Mouse (Mus musculus) heart, adult 2 months (tissue): Measurements from ENCODE around the gene Mgp. TPM values are rescaled to one million over a fixed set of nuclear protein-coding genes. Genes with fewer than 3 reads are reported as not detected.

ENCODE experiments used
- DNase-seq, 2 experiments: peaks; one replicate each; pipeline ENCODE4 v3.0.0; 2021
- H3K27ac ChIP-seq: fragments of 200-600 bp; 2 replicates; pipeline ENCODE4 v1.8.1; 2022
- H3K27me3 ChIP-seq: fragments of 200-500 bp; 2 replicates; pipeline ENCODE4 v1.6.1; 2012; ENCODE audit warnings: mild to moderate bottlenecking, low read length, inconsistent platforms, mixed read lengths; ENCODE audit not compliant: control insufficient read depth, insufficient read depth
- H3K36me3 ChIP-seq: fragments of 200-500 bp; 2 replicates; pipeline ENCODE4 v1.6.1; 2012; ENCODE audit warnings: low read length, inconsistent platforms; ENCODE audit not compliant: control insufficient read depth, insufficient read depth
- H3K4me1 ChIP-seq: fragments of 200-500 bp; 2 replicates; pipeline ENCODE4 v1.6.1; 2011; ENCODE audit warnings: low read length; ENCODE audit not compliant: control insufficient read depth, insufficient read depth
- H3K4me3 ChIP-seq: fragments of 200-600 bp; 2 replicates; pipeline ENCODE4 v1.8.1; 2022
- H3K79me2 ChIP-seq: fragments of 200-500 bp; replicated peaks from 2 replicates; pipeline ENCODE4 v1.6.1; 2012; ENCODE audit warnings: mild to moderate bottlenecking, inconsistent platforms, low read length, moderate library complexity, mixed read lengths; ENCODE audit not compliant: control insufficient read depth, insufficient read depth
- H3K9ac ChIP-seq: fragments of 200-500 bp; 2 replicates; pipeline ENCODE4 v1.6.1; 2012; ENCODE audit warnings: low read depth, mild to moderate bottlenecking, control low read depth, inconsistent platforms, low read length, mixed read lengths
- CTCF ChIP-seq: fragments of 200-600 bp; IDR thresholded peaks from 2 replicates; pipeline ENCODE4 v1.8.1; 2022; ENCODE audit warnings: antibody characterized with exemption, mild to moderate bottlenecking, moderate library complexity
- EP300 ChIP-seq: fragments of 200-500 bp; IDR thresholded peaks from 2 replicates; pipeline ENCODE4 v1.6.1; 2011; ENCODE audit warnings: low read depth, low read length, control low read depth; ENCODE audit not compliant: insufficient read depth
- POLR2A ChIP-seq: fragments of 200-500 bp; IDR thresholded peaks from 2 replicates; pipeline ENCODE4 v1.6.1; 2011; ENCODE audit warnings: mild to moderate bottlenecking, low read depth, low read length, control low read depth; ENCODE audit not compliant: insufficient read depth
- WGBS: fragments of 180-500 bp; shearing (Covaris S2); methylation state at CpG from one replicate; pipeline ENCODE4 v1.1.7; 2018; 5-methylcytosine and 5-hydroxymethylcytosine counted together
- intact Hi-C: fragments of 180-260 bp; cut with DNase I; formaldehyde crosslinking; loops from one replicate; pipeline ENCODE4 v1.15.1; 2025
- polyA plus RNA-seq: library from polyadenylated mRNA; depleted of rRNA; stranded (reverse); fragments of >200 nt; gene quantifications from 2 replicates; pipeline ENCODE4 v1.2.3, GENCODE M21; 2012
- total RNA-seq, 2 experiments: library from RNA; stranded (reverse); gene quantifications; 2 replicates each; pipeline ENCODE4 v1.2.3; 2021

Mgp gene
- total and polyA plus RNA-seq, 3 experiments: 409 to 1,296 (median 433) TPM

DNA sequence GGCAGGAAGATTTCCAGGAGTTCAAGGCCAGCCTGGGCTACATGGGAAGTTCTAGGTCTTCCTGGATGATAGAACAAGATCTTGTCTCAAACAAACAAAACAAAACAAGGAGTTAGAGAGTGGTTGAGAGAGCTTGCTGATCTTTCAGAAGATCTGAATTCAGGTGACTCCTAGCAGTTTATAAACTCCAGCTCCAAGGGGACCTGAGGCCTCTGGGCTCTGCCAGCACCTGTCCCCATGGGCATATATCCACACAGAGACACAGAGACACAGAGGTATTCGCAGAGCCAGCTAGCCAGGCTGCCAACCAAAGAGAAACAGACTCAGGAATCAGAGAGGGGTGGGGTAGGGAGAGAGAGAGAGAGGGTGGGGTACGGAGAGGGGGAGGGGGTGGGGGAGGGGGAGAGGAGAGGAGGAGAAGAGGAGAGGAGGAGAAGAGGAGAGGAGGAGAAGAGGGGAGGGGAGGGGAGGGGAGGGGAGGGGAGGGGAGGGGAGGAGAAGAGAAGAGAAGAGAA is 37.2 kb upstream of the Mgp start:
- intact Hi-C loops: no loop called here
- TF ChIP-seq CTCF (no peak), POLR2A (no peak), EP300 (no peak)
- Histone ChIP-seq H3K4me3 (no peak overlapping the region), H3K9ac (no peak overlapping the region), H3K27me3 (no peaks in the 10 kb centered on the region), H3K4me1 (peaks cover 5% of the 10 kb centered on the region), H3K79me2 (no peaks in the 10 kb centered on the region), H3K27ac (peak overlapping the region; percentile 45), H3K36me3 (no peaks in the 10 kb centered on the region; the same call in 1 of the 2 replicates)
- WGBS: 63% methylated on average over 1 of the region's 2 CpGs
- no peak for DNase-seq

DNA sequence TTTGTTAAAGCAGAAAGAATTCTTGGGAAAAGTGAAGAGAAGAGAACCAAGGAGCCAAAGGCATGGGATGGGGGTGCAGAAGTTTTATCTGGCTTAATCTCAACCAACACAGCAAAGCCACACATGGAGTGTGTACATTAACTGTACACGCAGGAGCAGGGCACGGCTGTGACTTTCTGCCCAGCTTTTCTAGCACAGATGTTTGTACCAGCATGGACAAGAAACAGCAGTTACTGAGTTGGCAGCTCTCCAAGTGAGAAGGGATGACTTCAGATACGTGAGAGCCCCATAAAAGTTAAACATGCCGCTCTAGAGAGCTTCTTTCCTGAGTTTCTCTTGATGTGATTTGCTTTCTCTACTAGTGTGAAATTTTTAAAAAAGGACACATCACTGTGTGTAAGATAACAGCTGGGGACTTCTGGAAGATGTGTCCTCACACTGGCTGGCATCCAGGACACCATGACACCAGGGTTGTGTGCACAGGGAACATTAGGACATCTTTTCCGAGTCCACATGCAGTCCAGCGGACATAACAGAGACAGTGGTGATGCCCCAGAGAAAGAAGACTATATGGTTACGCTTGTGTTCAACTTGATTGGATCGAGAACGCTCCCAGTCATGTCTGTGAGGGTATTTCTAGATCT is 34.7 kb upstream of the Mgp start:
- Histone ChIP-seq H3K79me2 (no peaks in the 10 kb centered on the region), H3K9ac (no peak overlapping the region), H3K4me3 (no peak overlapping the region), H3K4me1 (peaks cover 12% of the 10 kb centered on the region), H3K27me3 (no peaks in the 10 kb centered on the region), H3K36me3 (no peaks in the 10 kb centered on the region; the same call in 1 of the 2 replicates), H3K27ac (peak overlapping the region; percentile 31)
- DNase-seq: peak in 1 of 2 experiments; percentile 39
- intact Hi-C loops: no loop called here
- TF ChIP-seq CTCF (no peak), POLR2A (no peak), EP300 (no peak)
- WGBS: 54% methylated on average over 9 of the region's 9 CpGs

DNA sequence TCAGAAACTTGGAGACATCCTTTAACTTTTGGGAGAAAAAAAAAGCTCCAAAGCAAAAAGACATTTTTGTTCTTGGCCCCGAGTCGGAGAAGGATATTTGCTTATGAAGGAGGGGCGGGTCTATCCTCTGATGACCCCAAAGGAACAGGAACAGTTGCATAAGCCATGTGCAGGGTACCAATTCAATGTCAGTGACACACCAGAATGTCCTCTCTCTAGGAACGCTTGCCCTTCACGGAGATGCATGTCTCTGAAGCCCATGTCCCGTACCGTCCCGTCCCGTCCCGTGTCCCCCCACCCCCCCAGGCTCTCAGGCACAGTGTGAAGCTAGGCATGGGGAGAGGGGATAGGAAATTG is 31.3 kb upstream of the Mgp start:
- Histone ChIP-seq H3K79me2 (no peaks in the 10 kb centered on the region), H3K27me3 (no peaks in the 10 kb centered on the region), H3K4me3 (no peak overlapping the region), H3K9ac (peak overlapping the region; percentile 36; the same call in 1 of the 2 replicates), H3K36me3 (no peaks in the 10 kb centered on the region), H3K4me1 (peaks cover 10% of the 10 kb centered on the region), H3K27ac (peak overlapping the region; percentile 75)
- DNase-seq: peak in 1 of 2 experiments; percentile 56
- intact Hi-C loops: no loop called here
- TF ChIP-seq EP300 (0 out of 2 replicates have a peak, but pooled peaks have one; percentile 47), CTCF (no peak), POLR2A (0 out of 2 replicates have a peak, but pooled peaks have one; percentile 14)
- WGBS: 62% methylated on average over 10 of the region's 10 CpGs

DNA sequence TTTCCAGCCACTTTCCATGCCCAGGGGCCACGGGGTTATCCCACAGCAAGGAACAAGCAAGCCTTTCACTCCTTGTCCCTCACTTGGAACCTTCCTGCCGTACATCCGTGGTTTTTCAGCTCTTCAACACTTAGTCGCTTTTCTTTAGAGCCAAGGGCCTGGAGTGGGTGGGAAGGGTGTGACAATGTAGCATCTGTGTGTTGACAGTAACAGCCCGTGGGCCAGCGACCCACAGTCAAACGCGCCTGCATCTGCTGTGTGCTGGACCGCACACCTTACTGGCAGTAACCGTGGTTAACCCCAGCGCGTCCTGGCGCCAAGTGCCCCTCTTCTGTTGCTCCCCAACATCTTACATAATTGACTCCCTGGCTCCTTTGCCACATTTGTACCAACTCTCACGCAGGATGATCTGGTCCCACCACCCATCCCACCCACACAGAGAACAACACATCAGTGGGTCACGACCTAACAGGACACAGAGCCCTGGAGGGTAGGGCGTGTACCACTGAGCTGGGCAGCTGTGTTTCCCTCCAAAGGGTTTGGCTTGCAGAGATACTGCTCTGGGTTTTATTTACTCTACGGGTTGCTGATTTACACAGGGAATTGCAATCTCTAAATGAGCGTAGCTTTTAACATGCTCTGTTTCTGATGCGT is 30.8 kb upstream of the Mgp start:
- H3K27me3 ChIP-seq: no peaks in the 10 kb centered on the region
- peaks cover 10% of the 10 kb centered on the region for H3K4me1 ChIP-seq
- H3K27ac ChIP-seq: peak overlapping the region; percentile 75
- H3K79me2 ChIP-seq: no peaks in the 10 kb centered on the region
- H3K9ac ChIP-seq: peak overlapping the region; percentile 10; the same call in 1 of the 2 replicates
- no peak overlapping the region for H3K4me3 ChIP-seq
- no peaks in the 10 kb centered on the region for H3K36me3 ChIP-seq
- 60% methylated on average over 19 of the region's 19 CpGs for WGBS
- TF ChIP-seq CTCF (no peak), EP300 (no peak; the same call in 1 of the 2 replicates), POLR2A (no peak)
- DNase-seq: peak; percentile 30 to 53
- intact Hi-C loops: no loop called here

DNA sequence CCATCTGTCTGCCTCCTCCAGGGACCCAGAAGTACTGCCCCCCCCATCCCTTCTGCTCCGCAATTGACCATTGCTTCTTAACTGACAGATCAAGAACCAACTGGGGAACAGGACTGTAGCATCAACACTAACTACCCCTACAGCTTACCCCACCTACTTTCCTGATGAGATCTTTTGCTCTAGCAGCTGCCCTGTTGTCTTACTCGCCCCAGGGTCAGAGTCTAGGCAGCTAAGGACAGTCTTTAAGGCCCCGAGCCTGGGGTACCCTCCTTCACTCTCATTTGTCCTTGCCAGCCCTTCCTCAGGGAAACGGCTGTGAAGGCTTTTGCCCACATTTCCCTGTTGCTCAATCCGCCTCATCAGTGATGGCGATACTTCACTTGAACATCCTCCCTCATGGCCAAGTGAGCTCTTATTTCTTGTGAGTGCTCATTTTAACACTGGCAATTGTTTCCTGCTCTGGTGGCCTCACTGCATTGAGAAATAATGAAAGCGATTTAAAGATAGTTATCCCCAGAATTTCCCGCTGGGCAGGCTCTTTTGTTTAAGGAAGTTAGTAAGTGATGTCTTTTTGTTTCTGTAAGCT is 28.4 kb upstream of the Mgp start:
- H3K79me2 ChIP-seq: no peaks in the 10 kb centered on the region
- DNase-seq: no peak
- no peak overlapping the region for H3K27ac ChIP-seq
- peaks cover 14% of the 10 kb centered on the region for H3K4me1 ChIP-seq
- H3K4me3 ChIP-seq: no peak overlapping the region
- H3K9ac ChIP-seq: no peak overlapping the region
- intact Hi-C loops: no loop called here
- H3K36me3 ChIP-seq: no peaks in the 10 kb centered on the region
- TF ChIP-seq CTCF: no peak
- no peak for TF ChIP-seq POLR2A
- no peak for TF ChIP-seq EP300
- 57% methylated on average over 8 of the region's 8 CpGs for WGBS
- no peaks in the 10 kb centered on the region for H3K27me3 ChIP-seq
